Mouse (Mus musculus) Patski (cell line): ENCODE results near the gene Ccdc74a. TPM values are rescaled to one million over a fixed set of nuclear protein-coding genes. Genes with fewer than 3 reads are reported as not detected.
A peak's percentile ranks its signal among the peaks of the same experiment; 100 is the strongest.
"Not testable (repeated sequence)": the region's sequence is repeated elsewhere in the genome, so short reads cannot be mapped to it uniquely, and the experiment has no call there.

Experiments
- ATAC-seq: fragments of 100-300 bp; one replicate; pipeline ENCODE4 v1.8.0; 2021
- CTCF ChIA-PET: fragments of 350-600 bp; sonication (Branson Sonifier 250); formaldehyde crosslinking; loops from one replicate; lab custom pipeline; 2022; ENCODE audit warnings: inconsistent platforms; lab: Charles Lee
- POLR2A ChIA-PET: fragments of 350-600 bp; sonication (Branson Sonifier 250); formaldehyde crosslinking; loops from one replicate; lab custom pipeline; 2022; ENCODE audit warnings: antibody characterized with exemption, inconsistent platforms; lab: Charles Lee
- DNase-seq: peaks from one replicate; pipeline ENCODE4 v3.0.0-alpha.2; 2011; ENCODE audit warnings: low read depth, low spot score
- H3K27me3 ChIP-seq: fragments of 371-371 bp; one replicate; pipeline ENCODE4 v1.5.1; 2021
- CTCF ChIP-seq: fragments of 100-300 bp; IDR thresholded peaks from one replicate; pipeline ENCODE4 v1.5.1; 2021
- in situ Hi-C: fragments of 300-500 bp; cut with MboI; formaldehyde crosslinking; loops from 3 replicates; pipeline ENCODE4 v1.11.1; 2018; ENCODE audit warnings: low pct_unique_long_range_greater_than_20kb, mixed read lengths
- polyA plus RNA-seq: library from polyadenylated mRNA; unstranded; gene quantifications from one replicate; pipeline ENCODE4 v1.2.3, GENCODE M21; 2021

Gene Ccdc74a
- polyA plus RNA-seq, result 9.6 TPM

- peak; percentile 86 for ATAC-seq
- ChIA-PET POLR2A (no interaction called here), CTCF (no interaction called here)
- peak; percentile 34 for DNase-seq
- in situ Hi-C loops, result no loop called here
- no peak for TF ChIP-seq CTCF
- H3K27me3 ChIP-seq, result no peaks in the 10 kb centered on the region
Observed at GRCm38 (mm10) chr16:17646310-17647114, at the start of gene Ccdc74a. Gene Ccdc74a (plus strand): TSS chr16:17646470.

DNA sequence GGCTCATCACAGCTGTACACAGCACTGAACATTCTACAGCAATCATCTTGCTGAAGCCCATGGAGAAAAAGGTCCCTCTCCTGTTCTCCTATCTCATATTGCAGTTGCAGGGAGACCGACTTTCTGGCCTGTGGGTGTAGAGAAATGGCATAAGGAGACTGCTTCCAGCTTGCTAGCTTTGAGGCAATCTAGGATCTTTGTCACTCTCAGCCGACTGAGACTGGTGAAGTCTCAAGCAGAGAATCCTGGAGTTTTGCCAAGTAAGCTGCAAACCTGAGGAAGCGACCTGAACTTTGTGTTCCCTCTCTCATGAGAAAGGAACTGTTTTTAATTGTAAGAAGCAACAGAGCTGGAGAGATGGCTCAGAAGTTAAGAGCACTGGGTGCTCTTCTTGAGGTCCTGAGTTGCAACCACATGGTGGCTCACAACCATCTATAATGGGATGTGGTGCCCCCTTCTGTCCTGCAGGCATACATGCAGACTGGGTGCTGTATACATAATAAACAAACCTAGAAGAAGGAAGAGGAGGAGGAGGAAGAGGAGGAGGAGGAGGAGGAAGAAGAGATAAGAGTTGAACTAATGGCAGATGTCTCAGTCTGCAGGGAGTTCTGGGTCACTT, 45.2 kb upstream of the Ccdc74a start:
- H3K27me3 ChIP-seq, result no peaks in the 10 kb centered on the region
- in situ Hi-C loops, result no loop called here
- peak; percentile 38 for TF ChIP-seq CTCF
- ATAC-seq (no peak), DNase-seq (no peak)
- POLR2A ChIA-PET, result no interaction called here
- CTCF ChIA-PET, result interaction anchor here (0.9 to 1.6 kb wide), 4 partner anchors 10 to 38 kb away, joined by 3 read pairs; no protein-coding TSS in a partner anchor

DNA sequence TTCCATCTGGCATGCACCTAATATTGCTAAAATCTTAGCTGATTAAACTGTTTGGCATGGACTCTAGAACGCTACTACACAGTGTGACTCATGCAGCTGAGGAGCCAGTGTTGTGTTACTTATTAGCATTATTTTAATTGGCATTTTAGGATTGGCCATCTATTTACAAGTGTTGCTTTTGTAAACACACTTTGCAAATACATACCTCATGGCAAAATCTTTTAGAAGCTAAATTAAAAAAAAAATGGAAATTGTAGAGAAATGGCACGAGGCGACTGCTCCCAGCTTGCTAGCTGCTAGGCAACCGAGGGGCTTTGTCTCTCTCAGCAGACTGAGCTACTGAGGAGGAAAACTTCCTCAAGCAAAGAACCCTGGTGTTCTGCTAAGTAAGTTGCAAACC, 41.3 kb upstream of the Ccdc74a start:
- ATAC-seq (no peak), DNase-seq (no peak)
- POLR2A ChIA-PET, result no interaction called here
- no peaks in the 10 kb centered on the region for H3K27me3 ChIP-seq
- in situ Hi-C loops, result no loop called here
- TF ChIP-seq CTCF, result no peak
- CTCF ChIA-PET, result interaction anchor here (1.0 to 1.5 kb wide), 3 partner anchors 16 to 50 kb away, joined by 3 to 4 read pairs (median 4); partner anchors contain the start of gene P2rx6

- ChIA-PET CTCF (interaction anchor here (1.4 to 1.9 kb wide), 3 partner anchors 16 to 43 kb away, joined by 3 to 4 read pairs (median 4); partner anchors contain the start of gene P2rx6), POLR2A (no interaction called here)
- no peak for DNase-seq
- TF ChIP-seq CTCF, result no peak
- in situ Hi-C loops, result no loop called here
- ATAC-seq, result no peak
- no peaks in the 10 kb centered on the region for H3K27me3 ChIP-seq
Observed at GRCm38 (mm10) chr16:17605684-17606083, 40.6 kb upstream of the Ccdc74a start.

DNA sequence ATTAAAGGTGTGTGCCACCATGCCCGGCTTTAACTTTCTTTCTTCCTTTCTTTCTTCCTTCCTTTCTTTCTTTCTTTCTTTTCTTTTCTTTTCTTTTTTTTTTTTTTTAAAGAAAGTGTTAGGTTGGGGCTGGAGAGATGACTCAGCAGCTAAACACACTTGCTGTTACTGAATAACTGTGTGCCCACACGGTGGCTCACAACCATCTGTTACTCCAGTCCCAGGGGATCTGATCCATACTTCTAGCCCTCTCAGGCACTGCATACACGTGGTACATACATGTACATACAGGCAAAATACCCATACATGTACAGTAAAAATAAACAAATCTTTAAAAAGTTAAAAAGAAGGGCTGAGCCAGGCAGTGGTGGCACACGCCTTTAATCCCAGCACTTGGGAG, 34.9 kb upstream of the Ccdc74a start:
- peak; percentile 22 for TF ChIP-seq CTCF
- H3K27me3 ChIP-seq, result no peaks in the 10 kb centered on the region
- in situ Hi-C loops, result no loop called here
- POLR2A ChIA-PET, result no interaction called here
- no peak for ATAC-seq
- CTCF ChIA-PET, result interaction anchor here (1.1 to 3.3 kb wide), 3 partner anchors 14 to 53 kb away, joined by 3 to 14 read pairs (median 4); no protein-coding TSS in a partner anchor
- DNase-seq, result peak; percentile 41

GRCm38 (mm10) chr16:17614740-17615139, 31.5 kb upstream of the Ccdc74a start:
- ChIA-PET CTCF (interaction anchor here (0.7 to 5.0 kb wide), 3 partner anchors 48 to 57 kb away, joined by 6 to 45 read pairs (median 23); partner anchors contain the start of genes Lrrc74b and P2rx6), POLR2A (interaction anchor here (0.7 kb wide), 1 partner anchor 57 kb away, joined by 5 read pairs; no protein-coding TSS in a partner anchor)
- DNase-seq, in situ Hi-C loops, H3K27me3 ChIP-seq, ATAC-seq: not testable (repeated sequence)
- peak; percentile 78 for TF ChIP-seq CTCF

DNA sequence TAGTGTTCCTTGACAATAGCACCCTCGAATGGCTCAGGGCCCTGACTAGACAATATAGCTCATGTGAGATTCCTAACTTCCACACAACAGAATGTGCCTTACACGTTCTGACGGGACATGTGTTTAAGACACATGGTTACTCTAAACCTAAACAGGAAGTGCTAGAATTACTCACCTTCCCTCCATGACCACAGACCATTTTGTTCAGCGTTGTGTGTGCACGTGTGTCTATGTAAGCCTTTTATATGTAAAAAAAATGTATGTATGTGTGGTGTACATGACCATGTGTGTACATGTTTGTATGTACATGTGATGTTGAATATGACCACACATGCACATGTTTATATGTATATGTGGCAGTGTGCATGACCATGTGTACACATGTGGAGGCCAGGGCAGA, 30.1 kb upstream of the Ccdc74a start:
- ATAC-seq, result no peak
- DNase-seq, result no peak
- no peaks in the 10 kb centered on the region for H3K27me3 ChIP-seq
- in situ Hi-C loops, result no loop called here
- ChIA-PET POLR2A (no interaction called here), CTCF (interaction anchor here (1.0 to 5.0 kb wide), 4 partner anchors 49 to 58 kb away, joined by 3 to 45 read pairs (median 13); partner anchors contain the start of genes Lrrc74b and P2rx6)
- no peak for TF ChIP-seq CTCF

DNA sequence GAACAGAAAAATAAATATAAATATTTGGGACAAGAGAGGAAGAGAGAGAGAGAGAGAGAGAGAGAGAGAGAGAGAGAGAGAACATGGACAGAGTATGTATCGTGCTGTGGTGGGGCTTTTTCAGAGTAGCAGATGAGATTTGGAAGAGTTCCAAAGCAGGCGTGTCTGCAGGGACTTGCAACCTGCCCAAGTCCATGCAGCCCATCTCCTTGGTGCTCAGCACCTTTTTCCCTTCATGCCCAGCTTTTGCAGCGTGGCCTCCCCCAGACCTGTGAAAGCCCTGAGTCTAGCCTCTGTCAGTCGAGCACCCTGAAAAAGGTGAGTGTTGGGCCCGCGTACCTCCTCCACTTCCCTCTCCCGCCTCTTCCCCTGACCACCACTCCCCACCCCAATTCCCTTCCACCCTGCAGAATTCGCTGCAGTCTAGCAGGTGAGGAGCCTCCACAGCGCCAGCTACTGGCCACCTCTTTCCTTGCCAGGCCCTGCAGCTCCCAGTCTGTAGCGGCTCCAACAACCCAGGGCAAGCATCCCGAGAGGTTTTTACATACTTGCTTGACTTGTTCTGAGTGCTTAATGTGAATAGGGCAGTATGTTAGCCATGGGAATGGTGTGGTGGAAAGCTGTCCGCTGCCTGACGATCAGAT, 28.2 kb upstream of the Ccdc74a start:
- ATAC-seq (no peak), DNase-seq (no peak)
- peak; percentile 80 for TF ChIP-seq CTCF
- CTCF ChIA-PET, result interaction anchor here (1.1 to 5.0 kb wide), 4 partner anchors 9 to 60 kb away, joined by 3 to 45 read pairs (median 14); partner anchors contain the start of genes Lrrc74b and P2rx6
- H3K27me3 ChIP-seq, result no peaks in the 10 kb centered on the region
- POLR2A ChIA-PET, result no interaction called here
- in situ Hi-C loops, result no loop called here

DNA sequence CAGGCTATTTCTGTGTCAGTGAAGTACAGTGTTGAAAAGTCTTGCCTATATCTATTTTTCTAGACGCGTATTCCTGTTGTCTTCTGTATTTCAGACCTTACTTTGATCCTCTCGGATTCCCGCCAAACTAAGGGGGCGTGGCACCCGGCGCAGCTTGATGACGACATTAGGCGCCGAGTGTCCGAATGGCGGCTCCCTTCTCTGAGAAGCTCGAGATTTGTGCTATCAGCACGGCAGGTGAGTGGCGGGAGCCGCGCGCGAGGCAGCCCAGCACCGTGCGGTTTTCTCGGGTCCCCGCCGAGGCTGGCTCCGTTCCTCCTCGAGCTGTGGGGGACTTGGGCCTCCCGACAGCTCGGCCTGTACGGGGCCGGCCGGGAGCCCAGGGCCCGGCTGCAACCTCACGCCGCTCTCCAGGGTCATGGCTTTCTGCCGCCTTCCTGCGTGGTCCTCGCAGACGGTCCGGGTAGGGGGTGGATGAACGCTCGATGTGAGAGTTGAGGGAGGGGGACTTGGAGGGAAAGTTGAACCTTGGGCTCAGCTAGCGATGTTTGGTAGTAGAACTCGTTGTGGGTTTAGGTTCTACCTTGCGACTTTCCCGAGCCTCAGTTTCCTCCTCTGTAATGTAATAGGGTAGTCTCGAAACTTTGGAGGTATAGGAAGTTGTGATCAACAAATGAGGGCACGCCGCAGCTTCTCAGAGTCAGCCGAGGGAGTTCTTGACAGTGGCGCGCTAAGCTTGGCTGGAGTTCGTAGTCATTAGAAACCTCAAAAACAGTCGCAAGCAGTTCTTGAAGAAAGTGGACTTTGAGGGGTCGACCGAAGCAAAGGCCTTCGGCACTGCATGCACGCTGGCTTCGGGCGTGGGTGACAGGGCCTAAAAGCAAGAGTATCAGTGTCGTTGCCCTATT, 26.8 kb upstream of the Ccdc74a start, which contains the start of gene Smpd4:
Gene Smpd4, plus strand, starts transcription at position 157 of the 908 bp plus-strand sequence.
- ChIA-PET CTCF (interaction anchor here (1.2 to 5.0 kb wide), 5 partner anchors 10 to 62 kb away, joined by 3 to 45 read pairs (median 6); no protein-coding TSS in a partner anchor), POLR2A (interaction anchor here (0.6 kb wide), 1 partner anchor 30 kb away, joined by 3 read pairs; no protein-coding TSS in a partner anchor)
- DNase-seq, result no peak
- in situ Hi-C loops, result loop anchor here (5.0 kb wide), 1 partner anchor 62 kb away; no protein-coding TSS in a partner anchor
- no peak for TF ChIP-seq CTCF
- H3K27me3 ChIP-seq, result no peaks in the 10 kb centered on the region
- no peak for ATAC-seq
